Mouse (Mus musculus) heart, embryonic 16.5 days (tissue): ENCODE results near the gene Pde3a. TPM values are rescaled to one million over a fixed set of nuclear protein-coding genes. Genes with fewer than 3 reads are reported as not detected.

Experiments
- ATAC-seq: fragments of 200-750 bp; cut with Nextera tagmentation; replicated peaks from 2 replicates; pipeline ENCODE4 v1.8.0; 2017; ENCODE audit warnings: moderate number of reproducible peaks; ENCODE audit not compliant: insufficient read depth, low FRiP score; ENCODE audit errors: extremely low read depth
- H3K27ac ChIP-seq: fragments of 300-500 bp; sonication (generic); 2 replicates; pipeline ENCODE4 v1.5.1; 2014; ENCODE audit warnings: mild to moderate bottlenecking, low read length, control low read depth, moderate library complexity
- H3K27me3 ChIP-seq: fragments of 300-500 bp; sonication (generic); 2 replicates; pipeline ENCODE4 v1.6.1; 2014; ENCODE audit warnings: low read length, mixed read lengths; ENCODE audit not compliant: control insufficient read depth, insufficient read depth
- H3K36me3 ChIP-seq: fragments of 300-500 bp; sonication (generic); 2 replicates; pipeline ENCODE4 v1.6.1; 2014; ENCODE audit not compliant: control insufficient read depth, insufficient read depth
- H3K4me1 ChIP-seq: fragments of 300-500 bp; sonication (generic); 2 replicates; pipeline ENCODE4 v1.6.1; 2014; ENCODE audit warnings: low read length, mixed read lengths; ENCODE audit not compliant: control insufficient read depth, insufficient read depth
- H3K4me2 ChIP-seq: fragments of 300-500 bp; sonication (generic); 2 replicates; pipeline ENCODE4 v1.6.1; 2014; ENCODE audit warnings: low read depth, mild to moderate bottlenecking, control low read depth, low read length
- H3K4me3 ChIP-seq: fragments of 300-500 bp; sonication (generic); 2 replicates; pipeline ENCODE4 v1.5.1; 2014; ENCODE audit warnings: mild to moderate bottlenecking, control low read depth, low read length
- H3K9ac ChIP-seq: fragments of 300-500 bp; sonication (generic); 2 replicates; pipeline ENCODE4 v1.6.1; 2014; ENCODE audit warnings: low read length, control low read depth
- H3K9me3 ChIP-seq: fragments of 300-500 bp; sonication (generic); replicated peaks from 2 replicates; pipeline ENCODE4 v1.6.1; 2016; ENCODE audit warnings: low read length; ENCODE audit not compliant: control insufficient read depth
- WGBS: fragments of 180-500 bp; shearing (Covaris S2); extraction: QIAGEN DNeasy Blood & Tissue Kit; methylation state at CpG from one replicate; pipeline ENCODE4 v1.1.7; 2014; 5-methylcytosine and 5-hydroxymethylcytosine counted together
- polyA plus RNA-seq: library from polyadenylated mRNA; unstranded; fragments of >200 nt; fragmentation: Nextera tagmentation; extraction: Ambion mirVana; gene quantifications from 2 replicates; pipeline ENCODE4 v1.2.1, GENCODE M21; 2015

Pde3a gene
- polyA plus RNA-seq, 1 experiment from 2014 or later, result 10.0 TPM

- peaks cover 10% of the 10 kb centered on the region for H3K4me1 ChIP-seq
- H3K4me3 ChIP-seq, result no peak overlapping the region
- 26% methylated on average over 1 of the region's 1 CpGs for WGBS
- no peak overlapping the region for H3K27ac ChIP-seq
- no peaks in the 10 kb centered on the region for H3K36me3 ChIP-seq
- no peak overlapping the region for H3K9ac ChIP-seq
- H3K27me3 ChIP-seq, result no peaks in the 10 kb centered on the region
- no peaks in the 10 kb centered on the region for H3K9me3 ChIP-seq
- H3K4me2 ChIP-seq, result no peak overlapping the region
- peak; percentile 90 for ATAC-seq
Observed at GRCm38 (mm10) chr6:141541136-141541535, 292.1 kb downstream of the Pde3a start.

- Histone ChIP-seq H3K36me3 (no peaks in the 10 kb centered on the region), H3K4me2 (no peak overlapping the region), H3K4me3 (no peak overlapping the region), H3K4me1 (peaks cover 10% of the 10 kb centered on the region), H3K9me3 (no peaks in the 10 kb centered on the region), H3K27ac (no peak overlapping the region), H3K27me3 (no peaks in the 10 kb centered on the region), H3K9ac (no peak overlapping the region)
- 76% methylated on average over 7 of the region's 7 CpGs for WGBS
- ATAC-seq, result no peak
Observed at GRCm38 (mm10) chr6:141543344-141543743, 294.3 kb downstream of the Pde3a start.
